Mouse (Mus musculus) B cell, adult 62 days (primary cell): Measurements from ENCODE around the gene Gm14151. TPM values are rescaled to one million over a fixed set of nuclear protein-coding genes. Genes with fewer than 3 reads are reported as not detected.

Source experiments
- total RNA-seq: library from RNA; stranded (reverse); gene quantifications from 4 replicates; pipeline ENCODE4 v1.2.4, GENCODE M21; 2023

The Gm14151 gene
- not detected in 4 replicates for total RNA-seq

GRCm38 (mm10) chr2:151092250-151092649, at the start of gene Gm14151:
Gene Gm14151 (minus strand): TSS chr2:151092350.

DNA sequence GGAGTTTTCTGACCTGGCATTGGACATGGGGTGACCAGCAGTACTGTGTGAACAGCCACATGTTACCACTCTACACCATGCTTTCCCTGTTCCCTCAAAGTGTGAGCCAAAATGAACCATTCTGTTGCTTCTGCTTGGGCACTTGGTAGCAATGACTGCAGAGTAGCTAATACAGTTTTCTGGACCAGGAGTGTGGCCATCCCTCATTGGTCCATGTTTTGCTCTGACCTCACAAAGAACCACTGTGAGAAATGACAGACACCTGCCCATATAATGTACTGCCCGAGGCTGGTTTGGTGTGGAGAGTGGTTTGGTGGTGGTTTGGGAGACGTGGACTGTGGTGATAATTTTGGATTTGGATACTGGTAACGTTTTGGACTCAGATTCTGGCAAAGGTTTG, 5.8 kb upstream of the Gm14151 start, which contains the start of gene Gm14147:
Gene Gm14147 (plus strand): TSS at position 301 of the 400 bp plus-strand sequence.

DNA sequence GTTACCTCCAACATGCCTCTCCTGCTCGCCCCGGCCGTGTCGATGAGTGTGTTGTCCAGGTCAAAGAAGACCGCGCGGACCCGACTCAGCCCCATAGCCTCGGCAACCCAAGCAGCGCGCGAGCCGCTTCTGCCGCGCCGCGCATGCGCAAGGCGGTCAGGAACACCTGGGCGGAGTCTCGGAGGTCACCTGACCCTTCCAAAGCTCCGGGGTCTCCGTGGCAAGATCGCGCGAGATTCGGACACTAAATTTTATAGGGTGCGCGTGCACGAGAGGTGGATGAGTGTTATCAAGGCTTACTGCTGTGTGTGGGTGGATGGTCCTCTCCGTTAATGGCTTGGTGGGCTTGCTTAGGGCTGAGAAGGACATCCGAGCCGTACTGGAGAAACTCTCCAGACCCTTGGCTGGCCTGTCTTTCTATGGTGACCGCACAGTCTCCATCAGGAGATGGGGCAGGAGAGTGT, 52.9 kb downstream of the Gm14151 start, which contains the start of the genes Ninl and Nanp:
Gene Ninl (minus strand): TSS at position 151 of the 464 bp plus-strand sequence.
Gene Nanp (minus strand): TSS at position 167 of the 464 bp plus-strand sequence.

Other genes starting within 250 kb of the Gm14151 start
- 56.2 to 72.1 TPM (median 59.0 TPM) in 4 replicates for gene Abhd12, start 187.6 kb downstream of the Gm14151 start, total RNA-seq
- 3.9 to 5.2 TPM (median 4.7 TPM) in 4 replicates for gene Gins1, start 186.9 kb downstream of the Gm14151 start, total RNA-seq
- 0.91 TPM in 1 of 4 replicates, not detected in the others for gene Ninl, start 53.0 kb downstream of the Gm14151 start, total RNA-seq
- gene Nanp, start 53.0 kb downstream of the Gm14151 start, total RNA-seq, result 6.3 to 9.9 TPM (median 7.0 TPM) in 4 replicates
- not detected in 4 replicates for gene Gm14147, start 5.9 kb upstream of the Gm14151 start, total RNA-seq